Comparison of ENCODE assay signal across 28 mouse cellular contexts in the genomic region with DNA sequence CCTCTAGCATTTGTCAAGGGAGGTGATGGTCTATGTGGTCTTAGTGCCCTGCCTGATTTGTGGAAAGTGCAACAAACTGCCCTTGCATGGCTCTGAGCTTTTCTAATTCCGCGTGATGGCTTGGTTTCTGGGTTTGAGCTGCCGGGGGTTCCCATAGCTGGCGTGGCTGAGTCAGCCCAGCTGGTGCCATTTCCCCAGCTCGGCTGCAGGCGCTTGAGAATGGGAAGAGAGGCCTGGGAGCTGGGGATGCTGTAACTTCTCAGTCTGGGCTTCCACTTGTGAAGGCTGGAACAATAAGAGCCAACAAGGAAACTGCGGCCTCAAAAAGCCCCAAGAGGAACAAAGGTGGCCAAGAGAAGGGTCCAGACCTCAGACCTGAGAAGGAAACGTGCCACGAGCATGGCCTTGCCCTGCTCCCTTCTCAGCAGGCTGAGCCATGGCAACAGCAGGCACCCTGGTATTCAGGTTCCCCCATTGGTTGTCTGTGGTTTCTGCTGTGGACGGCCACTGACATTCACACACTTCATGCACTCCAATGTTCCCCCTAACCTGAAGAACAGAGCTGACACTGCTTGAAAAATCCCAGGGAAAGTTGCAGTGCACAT. TPM values are rescaled to one million over a fixed set of nuclear protein-coding genes. Genes with fewer than 3 reads are reported as not detected.
DNase-seq lines count a peak whose midpoint lies in the region; ATAC-seq and TF ChIP-seq lines count a peak whose summit lies in the region.
"Had no signal": no experiment of that assay in that cellular context is flagged by ENCODE, and none has a peak within 500 bp of the region (broad histone marks: within the 10 kb centered on the region; RNA-seq: fewer than 3 reads in every experiment).

No protein-coding gene starts in this region.

- dilution Hi-C loops in CH12.LX (cut with MboI; ENCODE audit: extremely low pct_ligation_motif_present, extremely low pct_unique_long_range_greater_than_20kb, low sequenced_read_pairs) = no loop called here

- TF ChIP-seq CTCF in CH12.LX (conservative IDR thresholded peaks at IDR 0.05 in 1 of 2, IDR thresholded peaks at IDR 0.05 in 1 of 2; ENCODE audit: low read depth in 2 of 2, low read length in 2 of 2) = no peak

- peaks cover 10 to 16% of the 10 kb centered on the region in 2 experiments; a peak in 3 of 4 replicates for H3K4me1 ChIP-seq in CH12.LX (ENCODE audit: control insufficient read depth in 1 of 2, insufficient read depth in 2 of 2)
- H3K4me1 ChIP-seq: embryonic facial prominence, embryonic 12.5 days; heart, embryonic 13.5 days; limb, embryonic 15.5 days; midbrain, embryonic 13.5 days had no signal

- TF ChIP-seq RAD21 in CH12.LX (IDR thresholded peaks at IDR 0.05; ENCODE audit: low read depth, low read length) = no peak

- H3K27me3 ChIP-seq in CH12.LX (replicated peaks) = no peaks in the 10 kb centered on the region
- H3K27me3 ChIP-seq: embryonic facial prominence, embryonic 12.5 days; heart, embryonic 13.5 days; limb, embryonic 15.5 days; midbrain, embryonic 13.5 days had no signal

- no peak overlapping the region for H3K4me2 ChIP-seq in CH12.LX (ENCODE audit: insufficient read depth, low read depth, poor library complexity, severe bottlenecking)
- H3K4me2 ChIP-seq: embryonic facial prominence, embryonic 12.5 days; heart, embryonic 13.5 days; limb, embryonic 15.5 days; midbrain, embryonic 13.5 days had no signal

- H3K4me3 ChIP-seq in CH12.LX (replicated peaks in 1 of 3; ENCODE audit: low read depth in 2 of 3, low read length in 2 of 3, poor library complexity in 1 of 3) = no peak overlapping the region
- H3K4me3 ChIP-seq: embryonic facial prominence, embryonic 12.5 days; gastrocnemius, adult 2 months; heart, embryonic 13.5 days; limb, embryonic 15.5 days; midbrain, embryonic 13.5 days had no signal

- no peaks in the 10 kb centered on the region for H3K79me2 ChIP-seq in CH12.LX (replicated peaks; ENCODE audit: control insufficient read depth, extremely low read depth, insufficient read depth, poor library complexity, severe bottlenecking)

- no peak for ATAC-seq in activated CD4-positive, CD25-positive, alpha-beta regulatory T cell, adult 4 months
- ATAC-seq: forebrain, embryonic 16.5 days; hindbrain, postnatal 0 days; midbrain, embryonic 13.5 days had no signal

- H3K9me3 ChIP-seq in CH12.LX (replicated peaks; ENCODE audit: low read length) = no peaks in the 10 kb centered on the region
- H3K9me3 ChIP-seq: embryonic facial prominence, embryonic 12.5 days; G1E; heart, embryonic 13.5 days; limb, embryonic 15.5 days; midbrain, embryonic 13.5 days had no signal

- peaks cover 4 to 93% of the 10 kb centered on the region in 2 experiments for H3K36me3 ChIP-seq in CH12.LX (replicated peaks in 1 of 2; ENCODE audit: control insufficient read depth in 1 of 2, insufficient read depth in 1 of 2, low read length in 1 of 2)
- H3K36me3 ChIP-seq: embryonic facial prominence, embryonic 12.5 days; G1E; heart, embryonic 13.5 days; limb, embryonic 15.5 days; midbrain, embryonic 13.5 days had no signal

- TF ChIP-seq EP300 in CH12.LX (IDR thresholded peaks at IDR 0.05; ENCODE audit: low read length) = no peak

- in situ Hi-C loops in CH12.LX (cut with MboI; ENCODE audit: low pct_ligation_motif_present, low pct_unique_long_range_greater_than_20kb, low sequenced_read_pairs) = no loop called here

- H3K9ac ChIP-seq in CH12.LX (ENCODE audit: insufficient read depth, low read depth) = no peak overlapping the region
- H3K9ac ChIP-seq: embryonic facial prominence, embryonic 12.5 days; heart, embryonic 13.5 days; limb, embryonic 15.5 days; midbrain, embryonic 13.5 days had no signal

- no peak overlapping the region for H3K27ac ChIP-seq in CH12.LX (ENCODE audit: insufficient read depth, low read depth)
- H3K27ac ChIP-seq: embryonic facial prominence, embryonic 12.5 days; gastrocnemius, adult 2 months; heart, embryonic 13.5 days; hindbrain, postnatal 0 days; limb, embryonic 15.5 days; macrophage; midbrain, embryonic 13.5 days had no signal

- DNase-seq in layer of hippocampus, adult 18-20 months (ENCODE audit: low spot score in 2 of 2) = peak; percentile 25 to 50
- DNase-seq in layer of hippocampus, adult 9-10 months (ENCODE audit: low spot score) = no peak
- no peak for DNase-seq in CH12.LX (ENCODE audit: extremely low read depth)
- peak; percentile 38 for DNase-seq in R1 (ENCODE audit: low read depth, low spot score)
- DNase-seq in lung, postnatal 10 days = peak; percentile 54
- DNase-seq in kidney, adult 11 months = no peak
- DNase-seq: adrenal gland, adult 2 months; B cell, adult 2 months; cerebellum, adult 2 months; gastrocnemius, adult 2 months; heart, adult 11 months; heart, postnatal 36 days; kidney, adult 8-10 months; retina, postnatal 1 day; right cerebral cortex, postnatal 4 days had no signal

- TF ChIP-seq POLR2A in CH12.LX (IDR thresholded peaks at IDR 0.05; ENCODE audit: low read depth, low read length) = no peak

TF ChIP-seq in CH12.LX, 34 proteins besides CTCF, POLR2A, EP300 and RAD21:
- no peak for TF ChIP-seq ELF1 (IDR thresholded peaks at IDR 0.05; ENCODE audit: low read depth, low read length)
- no peak for TF ChIP-seq UBTF (IDR thresholded peaks at IDR 0.05; ENCODE audit: low read depth, low read length)
- TF ChIP-seq MAFK (IDR thresholded peaks at IDR 0.05; ENCODE audit: insufficient replicate concordance, low read length) = no peak
- no peak for TF ChIP-seq CHD1 (IDR thresholded peaks at IDR 0.05; ENCODE audit: low read depth, low read length)
- TF ChIP-seq ETS1 (conservative IDR thresholded peaks at IDR 0.05; ENCODE audit: low read depth, low read length) = peak; percentile 27; the same call in 1 of the 2 replicates
- TF ChIP-seq ZNF384 (IDR thresholded peaks at IDR 0.05; ENCODE audit: low read depth, low read length) = no peak
- no peak for TF ChIP-seq POLR2AphosphoS2 (IDR thresholded peaks at IDR 0.05; ENCODE audit: low read depth, low read length)
- peak; percentile 49; the same call in 1 of the 2 replicates for TF ChIP-seq MXI1 (IDR thresholded peaks at IDR 0.05; ENCODE audit: low read depth, low read length)
- no peak for TF ChIP-seq PAX5 (IDR thresholded peaks at IDR 0.05; ENCODE audit: low read length)
- no peak for TF ChIP-seq RCOR1 (conservative IDR thresholded peaks at IDR 0.05; ENCODE audit: low read depth, low read length)
- TF ChIP-seq MAZ (IDR thresholded peaks at IDR 0.05; ENCODE audit: low read depth, low read length) = no peak
- TF ChIP-seq SIN3A (IDR thresholded peaks at IDR 0.05; ENCODE audit: low read length) = 0 out of 2 replicates have a peak, but pooled peaks have one; percentile 29
- TF ChIP-seq ZKSCAN1 (IDR thresholded peaks at IDR 0.05; ENCODE audit: borderline replicate concordance, low read depth, low read length) = no peak
- no peak for TF ChIP-seq KAT2A (IDR thresholded peaks at IDR 0.05; ENCODE audit: insufficient replicate concordance, low read length)
- TF ChIP-seq IRF4 (IDR thresholded peaks at IDR 0.05; ENCODE audit: low read depth, low read length) = peak; percentile 46; the same call in 1 of the 2 replicates
- TF ChIP-seq USF1 (IDR thresholded peaks at IDR 0.05; ENCODE audit: low read depth, low read length) = no peak
- no peak for TF ChIP-seq SMC3 (IDR thresholded peaks at IDR 0.05; ENCODE audit: low read depth, low read length)
- no peak for TF ChIP-seq BHLHE40 (IDR thresholded peaks at IDR 0.05; ENCODE audit: low read depth, low read length)
- TF ChIP-seq HCFC1 (IDR thresholded peaks at IDR 0.05; ENCODE audit: low read depth, low read length) = no peak
- no peak for TF ChIP-seq GABPA (IDR thresholded peaks at IDR 0.05; ENCODE audit: insufficient replicate concordance, low read depth, low read length)
TF ChIP-seq in CH12.LX: peak in this region for 4.

RNA-seq across cellular contexts. Expression of a gene that starts 14.9 kb away (rescaled TPM):
- total RNA-seq in layer of hippocampus, adult 18-20 months (2021) = not detected
- total RNA-seq in CH12.LX (2012; rRNA removed) = not detected in 2 replicates
- total RNA-seq in CH12.LX (2014; rRNA removed) = not detected in 2 replicates
- not detected in 2 replicates for polyA plus RNA-seq in CH12.LX (2012; ENCODE audit: insufficient read length, low read depth)
- polyA plus RNA-seq in activated CD4-positive, CD25-positive, alpha-beta regulatory T cell, adult 4 months (2017; shearing (Covaris generic)) = not detected
- total RNA-seq: adrenal gland, adult 2 months; G1E; gastrocnemius, adult 2 months; heart, postnatal 36 days; hindbrain, postnatal 0 days; left cerebral cortex, postnatal 25 days had no signal
- polyA plus RNA-seq: adrenal gland, adult 2 months; cerebellum, adult 2 months; cortical plate, adult 2 months; embryonic facial prominence, embryonic 12.5 days; G1E; heart, embryonic 13.5 days; limb, embryonic 15.5 days; macrophage; neural tube, embryonic 14.5 days; urinary bladder, adult 2 months had no signal

RNA-seq across cellular contexts. Expression of a gene that starts 22.4 kb away (rescaled TPM):
- total RNA-seq in layer of hippocampus, adult 18-20 months (2021) = under 1 TPM; 0.07 to 0.10 TPM
- total RNA-seq in CH12.LX (2012; rRNA removed) (1.5 and 2.5 TPM in 2 replicates), CH12.LX (2014; rRNA removed) (2.5 and 2.9 TPM in 2 replicates)
- 30.4 and 36.0 TPM in 2 replicates for polyA plus RNA-seq in CH12.LX (2012; ENCODE audit: insufficient read length, low read depth)
- polyA plus RNA-seq in activated CD4-positive, CD25-positive, alpha-beta regulatory T cell, adult 4 months (2017; shearing (Covaris generic)) = 1 to 10 TPM; 2.6 to 4.1 TPM
- total RNA-seq: gastrocnemius, adult 2 months; hindbrain, postnatal 0 days; left cerebral cortex, postnatal 25 days had no signal
- polyA plus RNA-seq: G1E had no signal

RNA-seq across cellular contexts. Expression of a gene that starts 30.7 kb away (rescaled TPM):
- 10 to 100 TPM; 79.1 to 80.3 TPM for total RNA-seq in layer of hippocampus, adult 18-20 months (2021)
- total RNA-seq in CH12.LX (2012; rRNA removed) (36.0 and 38.1 TPM in 2 replicates), CH12.LX (2014; rRNA removed) (31.9 and 39.2 TPM in 2 replicates)
- polyA plus RNA-seq in CH12.LX (2012; ENCODE audit: insufficient read length, low read depth) = 45.2 and 55.9 TPM in 2 replicates
- 10 to 100 TPM; 22.2 to 25.5 TPM for polyA plus RNA-seq in activated CD4-positive, CD25-positive, alpha-beta regulatory T cell, adult 4 months (2017; shearing (Covaris generic))
- total RNA-seq: G1E had no signal
- polyA plus RNA-seq: G1E had no signal

Comparison
In these comparisons a context has a peak if more than half of its experiments do, and no peak if none do; other contexts are left out.
1. DNase-seq: peak in layer of hippocampus, adult 18-20 months (2 of 2), R1 (single experiment) and lung, postnatal 10 days (single experiment); none in layer of hippocampus, adult 9-10 months (single experiment), CH12.LX (single experiment) and kidney, adult 11 months (single experiment).